Mouse (Mus musculus) liver, postnatal 0 days (tissue): ENCODE results near the gene Sstr4.

Experiments
- CTCF ChIP-seq: sonication (generic); IDR thresholded peaks from 2 replicates; pipeline ENCODE4 v1.5.1; 2016; ENCODE audit warnings: antibody characterized with exemption, low read depth
- EP300 ChIP-seq: IDR thresholded peaks from 2 replicates; pipeline ENCODE4 v1.6.1; 2016; ENCODE audit warnings: antibody characterized with exemption, low read depth, mild to moderate bottlenecking

DNA sequence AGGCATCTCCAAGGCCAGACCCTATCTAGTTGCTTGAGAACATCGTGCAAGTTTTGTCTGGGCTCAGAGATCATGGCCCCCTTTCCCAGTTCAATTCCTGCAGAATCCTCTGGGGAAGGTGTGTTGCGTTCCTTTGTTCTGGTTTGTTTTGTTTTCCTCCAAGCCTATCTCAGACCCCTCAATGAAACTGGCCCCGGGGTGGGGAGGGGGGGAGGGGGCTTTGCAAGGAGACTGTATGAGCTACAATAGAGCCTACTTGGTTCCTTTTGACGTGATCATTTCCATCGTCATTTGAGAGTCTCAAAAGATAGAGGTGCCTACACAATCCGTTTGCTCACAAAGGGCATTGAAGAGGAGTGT, 13.6 kb downstream of the Sstr4 start:
- no peak for TF ChIP-seq CTCF
- no peak for TF ChIP-seq EP300
